Mouse (Mus musculus) forebrain, embryonic 10.5 days (tissue): ENCODE data around the gene Arhgap35. TPM values are rescaled to one million over a fixed set of nuclear protein-coding genes. Genes with fewer than 3 reads are reported as not detected.
A peak's percentile ranks its signal among the peaks of the same experiment; 100 is the strongest.

Experiments used
- DNase-seq: peaks from one replicate; pipeline ENCODE4 v3.0.0-alpha.2; 2017; ENCODE audit warnings: low spot score; ENCODE audit errors: extremely low spot score
- H3K27ac ChIP-seq: fragments of 300-500 bp; sonication (generic); 2 replicates; pipeline ENCODE4 v1.5.1; 2016; ENCODE audit warnings: mild to moderate bottlenecking
- H3K27me3 ChIP-seq: fragments of 300-500 bp; sonication (generic); 2 replicates; pipeline ENCODE4 v1.6.1; 2016; ENCODE audit warnings: mild to moderate bottlenecking; ENCODE audit not compliant: poor library complexity, severe bottlenecking
- H3K36me3 ChIP-seq: fragments of 300-500 bp; sonication (generic); replicated peaks from 2 replicates; pipeline ENCODE4 v1.6.1; 2016; ENCODE audit warnings: mild to moderate bottlenecking, moderate library complexity
- H3K4me1 ChIP-seq: fragments of 300-500 bp; sonication (generic); 2 replicates; pipeline ENCODE4 v1.6.1; 2016
- H3K4me3 ChIP-seq: fragments of 300-500 bp; sonication (generic); 2 replicates; pipeline ENCODE4 v1.5.1; 2016; ENCODE audit warnings: mild to moderate bottlenecking, moderate library complexity
- H3K9me3 ChIP-seq: fragments of 300-500 bp; sonication (generic); 2 replicates; pipeline ENCODE4 v1.6.1; 2016; ENCODE audit warnings: mild to moderate bottlenecking, moderate library complexity
- WGBS: fragments of 180-500 bp; shearing (Covaris S2); methylation state at CpG from one replicate; pipeline ENCODE4 v1.1.7; 2016; 5-methylcytosine and 5-hydroxymethylcytosine counted together
- polyA plus RNA-seq: library from polyadenylated mRNA; unstranded; fragments of >200 nt; fragmentation: Nextera tagmentation; extraction: Ambion mirVana; gene quantifications from 2 replicates; pipeline ENCODE4 v1.2.1, GENCODE M21; 2016

Arhgap35 gene
- polyA plus RNA-seq, 1 experiment from 2014 or later, result 32.2 TPM

GRCm38 (mm10) chr7:16452587-16453073, 162.2 kb downstream of the Arhgap35 start, which contains the start of gene Tmem160:
Tmem160 (plus strand) TSS chr7:16452779.
- H3K4me1 ChIP-seq, result peaks cover 22% of the 10 kb centered on the region
- WGBS, result under 1% methylated on average over 30 of the region's 30 CpGs
- H3K36me3 ChIP-seq, result peaks cover 27% of the 10 kb centered on the region
- peaks cover 8% of the 10 kb centered on the region for H3K27me3 ChIP-seq
- DNase-seq, result peak; percentile 85
- H3K9me3 ChIP-seq, result no peaks in the 10 kb centered on the region
- H3K4me3 ChIP-seq, result peak within 1 kb of the TSS; percentile 77
- peak within 1 kb of the TSS; percentile 84 for H3K27ac ChIP-seq

DNA sequence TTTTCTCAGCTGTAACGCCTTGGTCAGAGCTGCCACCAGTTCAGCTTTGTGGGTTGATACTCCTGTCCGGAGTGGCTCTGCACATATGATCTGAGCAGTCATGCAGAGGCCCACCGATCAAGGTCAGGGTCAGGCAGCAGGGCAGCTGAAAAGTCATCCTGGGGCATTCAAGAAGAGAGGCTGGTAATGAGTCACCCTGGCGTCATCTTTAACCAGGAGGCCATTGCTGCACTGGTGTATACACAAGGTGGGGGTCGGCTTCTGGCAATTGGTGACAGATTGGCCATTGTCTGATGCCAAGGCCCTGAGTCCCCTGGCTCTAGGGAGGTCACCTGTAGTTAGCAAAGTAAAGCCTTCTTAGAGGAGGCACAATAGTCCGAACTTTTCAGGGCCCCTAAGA, 163.1 kb downstream of the Arhgap35 start:
- Histone ChIP-seq H3K4me1 (peaks cover 22% of the 10 kb centered on the region), H3K9me3 (no peaks in the 10 kb centered on the region), H3K27ac (no peak overlapping the region), H3K36me3 (peaks cover 21% of the 10 kb centered on the region), H3K27me3 (peaks cover 8% of the 10 kb centered on the region), H3K4me3 (no peak overlapping the region)
- WGBS, result 80% methylated on average over 6 of the region's 6 CpGs
- DNase-seq, result no peak

Other genes starting within 250 kb of the Arhgap35 start
- gene Sae1, start 227.2 kb downstream of the Arhgap35 start, polyA plus RNA-seq, result 505 and 521 TPM in 2 replicates
- gene Zc3h4, start 214.1 kb downstream of the Arhgap35 start, polyA plus RNA-seq, result 18.8 and 19.2 TPM in 2 replicates
- 64.4 and 68.5 TPM in 2 replicates for gene Tmem160, start 162.2 kb downstream of the Arhgap35 start, polyA plus RNA-seq
- gene Npas1, start 137.3 kb downstream of the Arhgap35 start, polyA plus RNA-seq, result 0.71 and 1.2 TPM in 2 replicates
- gene Ceacam15, start 60.7 kb upstream of the Arhgap35 start, polyA plus RNA-seq, result not detected in 2 replicates
- gene Ceacam9, start 106.9 kb upstream of the Arhgap35 start, polyA plus RNA-seq, result not detected in 2 replicates
- gene Ap2s1, start 123.4 kb upstream of the Arhgap35 start, polyA plus RNA-seq, result 249 and 254 TPM in 2 replicates
- gene Slc1a5, start 166.3 kb upstream of the Arhgap35 start, polyA plus RNA-seq, result 44.3 and 46.2 TPM in 2 replicates
- gene Strn4, start 200.9 kb upstream of the Arhgap35 start, polyA plus RNA-seq, result 120 and 122 TPM in 2 replicates
- 26.3 and 27.2 TPM in 2 replicates for gene Fkrp, start 201.7 kb upstream of the Arhgap35 start, polyA plus RNA-seq
- 9.6 and 10.7 TPM in 2 replicates for gene Prkd2, start 227.9 kb upstream of the Arhgap35 start, polyA plus RNA-seq